Mouse (Mus musculus) thymus, adult 2 months (tissue): ENCODE measurements at regions not wholly inside any gene's neighbourhood (a gene's known extent, or its start where the extent isn't known, plus 50 kb on each side); places are given as distances from the start of the nearest gene placed in this dataset.
"Not testable (repeated sequence)": the region's sequence is repeated elsewhere in the genome, so short reads cannot be mapped to it uniquely, and the experiment has no call there.

Source experiments
- CTCF ChIP-seq: fragments of 200-500 bp; IDR thresholded peaks from 2 replicates; pipeline ENCODE4 v1.5.1; 2012; ENCODE audit warnings: mild to moderate bottlenecking, control low read depth, low read length, moderate library complexity, borderline replicate concordance; ENCODE audit not compliant: control insufficient read depth, poor library complexity, insufficient read depth; ENCODE audit errors: extremely low read depth
- POLR2A ChIP-seq: fragments of 200-500 bp; IDR thresholded peaks from 2 replicates; pipeline ENCODE4 v1.6.1; 2012; ENCODE audit warnings: mild to moderate bottlenecking, low read length, control low read depth, moderate library complexity; ENCODE audit not compliant: control insufficient read depth, poor library complexity, insufficient read depth; ENCODE audit errors: extremely low read depth

- not testable (repeated sequence) for TF ChIP-seq CTCF, POLR2A
These were observed 118.2 kb downstream of the Nectin1 start for GRCm38 (mm10) chr9:43862034-43862433.
